22 mouse cellular contexts compared by ENCODE assay signal in genomic region chr14:103075166-103075565, GRCm38 (mm10). TPM values are rescaled to one million over a fixed set of nuclear protein-coding genes. Genes with fewer than 3 reads are reported as not detected.
"Had no signal": no experiment of that assay in that cellular context is flagged by ENCODE, and none has a peak within 500 bp of the region (broad histone marks: within the 10 kb centered on the region; RNA-seq: fewer than 3 reads in every experiment).

No protein-coding gene starts in this region.

- H3K27me3 ChIP-seq: liver, embryonic 13.5 days; liver, embryonic 15.5 days; lung, embryonic 15.5 days; midbrain, embryonic 12.5 days; neural tube, embryonic 13.5 days; neural tube, embryonic 15.5 days; stomach, embryonic 15.5 days had no signal

- H3K4me3 ChIP-seq: liver, embryonic 13.5 days; liver, embryonic 15.5 days; lung, embryonic 15.5 days; midbrain, embryonic 12.5 days; neural tube, embryonic 13.5 days; neural tube, embryonic 15.5 days; stomach, embryonic 15.5 days had no signal

- H3K4me2 ChIP-seq: liver, embryonic 13.5 days; liver, embryonic 15.5 days; lung, embryonic 15.5 days; midbrain, embryonic 12.5 days; neural tube, embryonic 13.5 days; neural tube, embryonic 15.5 days; stomach, embryonic 15.5 days had no signal

- H3K27ac ChIP-seq: liver, embryonic 13.5 days; liver, embryonic 15.5 days; lung, embryonic 15.5 days; macrophage; midbrain, embryonic 12.5 days; neural tube, embryonic 13.5 days; neural tube, embryonic 15.5 days; stomach, embryonic 15.5 days; stomach, postnatal 0 days had no signal

- ATAC-seq: liver, postnatal 0 days; lung, postnatal 0 days had no signal

- H3K9me3 ChIP-seq: liver, embryonic 13.5 days; liver, embryonic 15.5 days; lung, embryonic 15.5 days; midbrain, embryonic 12.5 days; neural tube, embryonic 13.5 days; neural tube, embryonic 15.5 days; stomach, embryonic 15.5 days had no signal

- DNase-seq: liver, embryonic 13.5 days; liver, postnatal 0 days; lung, adult 2 months; lung, postnatal 14 days; lung, postnatal 36 days; midbrain, embryonic 14.5 days; right cerebral cortex, postnatal 14 days; thymus, adult 2 months; thymus, postnatal 25 days; thymus, postnatal 4 days had no signal

- H3K9ac ChIP-seq: liver, embryonic 13.5 days; liver, embryonic 15.5 days; liver, postnatal 0 days; lung, embryonic 15.5 days; midbrain, embryonic 12.5 days; neural tube, embryonic 13.5 days; neural tube, embryonic 15.5 days; stomach, embryonic 15.5 days had no signal

- H3K4me1 ChIP-seq: stomach, embryonic 15.5 days had no signal

RNA-seq across cellular contexts. Expression of gene Acod1, which starts 28.4 kb away (rescaled TPM):
- total RNA-seq: midbrain, postnatal 0 days had no signal
- polyA plus RNA-seq: liver, postnatal 0 days; lung, embryonic 15.5 days; midbrain, embryonic 12.5 days; midbrain, postnatal 0 days; neural tube, embryonic 11.5 days; neural tube, embryonic 13.5 days; neural tube, embryonic 15.5 days; stomach, postnatal 0 days; testis, adult 2 months had no signal
